Mouse (Mus musculus): ENCODE measurements around the gene Ptprn.

Ptprn gene

DNA sequence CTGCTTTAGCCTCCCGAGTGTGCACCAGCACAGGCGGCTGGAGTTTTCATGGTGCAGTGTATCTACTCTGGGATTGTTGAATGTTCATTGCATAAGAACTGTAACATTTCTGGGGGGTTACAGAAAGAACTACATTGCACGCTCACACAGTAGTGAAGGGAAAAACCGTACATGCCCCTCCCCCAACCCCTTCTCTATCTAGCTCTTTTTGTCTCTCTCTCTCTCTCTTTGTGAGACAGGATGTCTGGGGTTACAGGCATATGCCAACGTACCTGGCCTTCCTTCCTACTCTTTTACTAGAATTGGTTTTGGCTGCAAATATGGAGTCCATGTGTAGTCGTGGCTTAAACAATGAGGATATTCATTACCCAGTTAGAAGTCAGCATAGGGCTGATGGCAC is 41.4 kb downstream of the Ptprn start:
- DNase-seq = no peak

GRCm38 (mm10) chr1:75221538-75221937 is 42.8 kb downstream of the Ptprn start:
- DNase-seq = no peak

DNA sequence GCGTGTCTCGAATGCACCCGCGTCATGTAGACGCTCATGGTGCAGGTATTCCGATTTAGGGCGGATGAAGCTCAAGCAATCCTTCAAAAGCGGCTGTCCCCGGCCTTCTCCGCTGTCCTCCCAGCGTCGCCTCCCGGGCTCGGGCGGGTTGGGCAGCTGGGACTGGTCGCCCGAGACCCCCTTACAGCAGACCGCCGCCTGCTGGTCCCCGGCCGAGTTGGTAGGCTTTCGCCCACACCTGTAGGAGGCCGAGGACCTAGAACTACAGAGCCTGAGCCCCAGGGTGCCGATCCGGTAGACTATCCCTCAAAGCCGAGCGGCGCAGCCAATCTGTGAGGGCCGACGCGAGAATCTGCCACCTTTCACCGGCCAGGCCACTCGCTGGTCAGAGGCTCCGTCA is 44.8 kb downstream of the Ptprn start, which contains the start of gene Tuba4a:
Gene Tuba4a, minus strand, starts transcription at position 335 of the 400 bp plus-strand sequence.
- peak; percentile 68 to 79 for DNase-seq

GRCm38 (mm10) chr1:75219078-75219477 is 45.2 kb downstream of the Ptprn start:
- peak; percentile 90 to 93 for DNase-seq

DNA sequence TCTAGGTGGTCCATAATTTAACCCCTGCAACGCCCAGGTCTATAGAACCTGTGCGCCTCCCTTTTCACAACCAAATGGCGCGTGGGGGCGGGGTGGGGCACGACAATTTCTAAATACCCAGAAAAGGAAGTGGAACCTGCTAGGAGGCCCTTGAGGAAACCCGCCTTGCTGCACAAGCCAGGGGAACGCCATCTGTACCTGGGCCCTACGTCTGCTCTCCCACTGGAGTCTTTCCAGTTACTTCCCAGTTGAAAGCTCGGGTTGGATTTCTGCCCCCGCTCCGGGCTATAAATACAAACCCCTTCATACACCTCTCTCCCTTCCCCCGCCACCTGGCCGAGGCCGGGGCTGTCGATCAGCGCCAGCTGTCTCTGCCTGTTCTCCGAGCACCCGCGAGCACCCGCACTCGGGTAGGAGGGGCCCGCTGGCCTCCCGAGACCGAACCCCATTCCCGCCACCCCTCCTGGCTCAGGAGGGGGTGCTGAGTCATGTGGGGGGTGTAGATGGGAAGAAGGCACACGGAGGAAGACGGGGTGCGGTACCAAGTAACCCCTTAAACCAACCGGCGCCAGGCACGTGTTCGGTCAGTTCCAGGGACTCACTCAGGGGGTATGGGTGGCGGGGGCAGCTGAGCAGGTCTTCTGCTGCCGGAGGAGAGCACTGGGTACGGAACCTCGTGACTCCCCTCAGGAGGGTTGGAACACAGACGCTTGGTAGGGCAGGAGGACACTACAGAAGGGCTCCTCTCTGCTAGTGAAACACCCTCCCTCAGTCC is 45.9 kb downstream of the Ptprn start:
- DNase-seq = peak; percentile 41 to 45

DNA sequence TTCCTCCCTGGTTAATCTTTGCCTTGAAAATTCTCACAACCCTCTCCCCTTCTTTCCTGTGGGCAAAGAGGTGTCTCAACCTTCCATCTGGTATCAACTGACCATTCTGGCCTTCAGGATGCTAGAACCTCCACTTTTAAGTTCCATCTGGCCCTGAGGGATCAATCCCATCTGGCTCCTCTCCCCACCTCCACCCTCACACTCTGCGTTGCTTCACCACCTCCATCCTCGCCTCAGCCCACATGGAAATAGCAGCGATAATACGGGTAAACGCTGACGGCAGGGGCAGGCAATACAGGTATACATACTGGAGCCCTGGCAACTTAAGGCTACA is 46.4 kb downstream of the Ptprn start:
- no peak for DNase-seq

DNA sequence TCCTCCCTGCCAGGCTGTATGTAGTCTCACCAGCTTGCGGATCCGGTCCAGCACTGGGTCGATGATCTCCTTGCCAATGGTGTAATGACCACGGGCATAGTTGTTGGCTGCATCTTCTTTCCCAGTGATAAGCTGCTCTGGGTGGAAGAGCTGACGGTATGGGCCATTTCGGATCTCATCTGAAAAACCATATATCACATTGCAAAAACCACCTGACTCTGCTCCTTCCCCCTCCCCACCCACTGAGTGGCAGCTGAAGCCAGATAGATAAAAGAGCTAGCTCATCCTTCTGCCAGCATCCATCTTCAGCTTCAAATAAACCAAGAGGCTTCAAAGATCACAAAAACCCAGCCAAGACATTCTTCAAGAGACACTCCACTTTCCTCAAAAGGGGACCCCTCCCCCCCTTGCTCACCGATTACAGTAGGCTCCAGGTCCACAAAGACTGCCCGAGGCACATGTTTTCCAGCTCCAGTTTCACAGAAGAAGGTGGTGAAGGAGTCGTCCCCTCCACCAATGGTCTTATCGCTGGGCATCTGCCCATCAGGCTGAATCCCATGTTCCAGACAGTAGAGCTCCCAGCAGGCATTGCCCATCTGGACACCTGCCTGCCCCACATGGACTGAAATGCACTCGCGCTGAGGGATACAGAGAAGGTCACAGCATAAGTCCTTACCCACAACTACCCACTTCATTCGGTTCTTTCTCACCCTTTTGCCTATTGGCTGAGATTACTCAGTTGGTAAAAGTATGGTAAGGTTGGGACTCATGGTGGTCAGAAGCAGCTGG is 47.3 kb downstream of the Ptprn start:
- no peak for DNase-seq

- no peak for DNase-seq
Observed at GRCm38 (mm10) chr1:75215785-75216184, 48.5 kb downstream of the Ptprn start.

- DNase-seq = peak; percentile 43 to 68
Observed at GRCm38 (mm10) chr1:75214886-75215285, 49.4 kb downstream of the Ptprn start.

- DNase-seq = peak; percentile 59 to 79
Observed at GRCm38 (mm10) chr1:75214442-75214841, 49.9 kb downstream of the Ptprn start.

- DNase-seq = no peak
Observed at GRCm38 (mm10) chr1:75213096-75213495, 51.2 kb downstream of the Ptprn start.

GRCm38 (mm10) chr1:75212542-75212941 is 51.8 kb downstream of the Ptprn start:
- DNase-seq = no peak

DNA sequence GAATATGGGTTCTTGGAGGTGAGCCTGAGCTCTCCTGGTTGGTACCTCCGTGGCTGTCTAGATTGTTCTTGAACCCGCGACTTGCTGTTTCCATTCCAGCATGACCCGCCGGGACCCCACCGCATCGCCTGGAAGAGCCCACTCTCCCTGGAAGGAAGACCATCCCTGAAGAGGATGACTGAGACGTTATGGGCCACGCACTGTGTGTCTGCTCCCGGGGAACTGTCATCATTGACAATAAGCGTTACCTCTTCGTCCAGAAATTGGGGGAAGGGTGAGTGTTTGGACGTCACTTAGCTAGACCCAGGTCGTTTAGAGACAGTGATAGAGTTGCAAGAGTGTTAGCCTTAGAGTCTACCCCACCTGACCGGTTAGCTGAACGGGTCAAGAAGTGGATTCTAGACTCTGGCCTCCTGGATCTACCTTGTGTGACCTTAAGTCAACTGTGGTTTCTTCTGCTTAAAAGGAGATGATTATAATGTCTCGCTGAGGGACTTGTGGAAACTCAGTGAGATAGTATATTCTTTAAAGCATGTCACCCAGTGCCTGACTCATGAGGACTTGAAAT is 53.1 kb downstream of the Ptprn start:
- DNase-seq = no peak

- peak; percentile 98 for DNase-seq
Observed at GRCm38 (mm10) chr1:75210136-75211087, 53.9 kb downstream of the Ptprn start, which contains the start of the genes Glb1l and Stk16. Glb1l (minus strand) TSS chr1:75210813. Stk16 (plus strand) TSS chr1:75210838.

GRCm38 (mm10) chr1:75208967-75209678 is 55.2 kb downstream of the Ptprn start:
- DNase-seq = peak; percentile 73 to 84

DNA sequence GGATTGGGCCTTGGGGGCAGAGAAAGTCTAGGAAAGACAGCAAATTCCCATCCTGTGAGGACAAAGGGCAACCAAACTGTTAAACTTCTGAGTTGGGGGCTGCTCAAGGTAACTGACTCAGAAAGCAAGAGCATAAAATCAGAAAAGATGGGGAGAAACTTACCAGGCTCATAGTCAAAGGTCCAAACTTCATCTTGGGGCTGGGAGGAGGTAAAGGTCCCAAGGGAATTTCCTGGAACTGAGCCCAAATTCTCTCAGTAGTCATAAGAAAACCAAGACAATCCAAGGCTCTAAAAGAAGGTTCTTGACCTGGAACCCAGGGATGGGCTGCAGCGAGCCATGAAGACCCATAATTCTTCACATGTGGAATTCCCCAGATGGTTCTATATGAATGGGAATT is 63.1 kb downstream of the Ptprn start:
- no peak for DNase-seq

Measured in kidney, postnatal 4 days (tissue).